Comparison of ENCODE assay signal across 10 mouse cellular contexts in the genomic region with DNA sequence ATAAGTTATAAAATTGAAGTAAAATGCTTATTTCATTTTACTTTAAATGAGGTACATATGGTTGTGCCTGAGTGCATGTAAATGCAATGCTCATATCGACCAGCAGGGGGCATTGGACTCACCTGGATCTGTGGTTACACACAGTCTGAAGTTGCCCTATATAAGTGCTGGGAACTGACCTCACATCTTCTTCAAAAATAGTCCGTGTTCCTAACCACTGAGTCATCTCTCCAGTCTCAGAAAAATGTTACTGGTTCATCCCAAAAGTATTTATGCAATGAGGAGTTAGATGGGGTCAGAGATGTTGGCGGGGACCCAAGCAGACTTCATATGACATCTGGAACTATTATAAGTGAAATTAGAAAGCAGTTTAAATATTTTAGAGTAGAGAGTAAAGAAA. TPM values are rescaled to one million over a fixed set of nuclear protein-coding genes. Genes with fewer than 3 reads are reported as not detected.
DNase-seq lines count a peak whose midpoint lies in the region; ATAC-seq and TF ChIP-seq lines count a peak whose summit lies in the region.
"Had no signal": no experiment of that assay in that cellular context is flagged by ENCODE, and none has a peak within 500 bp of the region (broad histone marks: within the 10 kb centered on the region; RNA-seq: fewer than 3 reads in every experiment).

No protein-coding gene starts in this region.

- ATAC-seq in liver, embryonic 12.5 days: no peak
- no peak for ATAC-seq in stomach, postnatal 0 days (ENCODE audit: low FRiP score, low TSS enrichment)
- ATAC-seq in cerebellum, adult (ENCODE audit: insufficient number of reproducible peaks, low FRiP score, low TSS enrichment): no peak

- WGBS in liver, embryonic 12.5 days (ENCODE audit: insufficient replicate concordance): 34% methylated on average over 3 of the region's 3 CpGs
- WGBS in stomach, postnatal 0 days: 29% methylated on average over 3 of the region's 3 CpGs

- no peak overlapping the region for H3K4me3 ChIP-seq in liver, embryonic 12.5 days
- H3K4me3 ChIP-seq in stomach, postnatal 0 days (ENCODE audit: low read depth, low read length): no peak overlapping the region
- H3K4me3 ChIP-seq: embryonic facial prominence, embryonic 12.5 days; liver, embryonic 13.5 days had no signal

- TF ChIP-seq CTCF in stomach, postnatal 0 days (IDR thresholded peaks at IDR 0.05; ENCODE audit: low read depth): peak; percentile 66

- H3K4me2 ChIP-seq in liver, embryonic 12.5 days: no peak overlapping the region
- H3K4me2 ChIP-seq in stomach, postnatal 0 days (replicated peaks; ENCODE audit: low read depth): no peak overlapping the region
- H3K4me2 ChIP-seq: embryonic facial prominence, embryonic 12.5 days; liver, embryonic 13.5 days had no signal

- no peaks in the 10 kb centered on the region for H3K36me3 ChIP-seq in liver, embryonic 12.5 days
- no peaks in the 10 kb centered on the region for H3K36me3 ChIP-seq in stomach, postnatal 0 days (ENCODE audit: control insufficient read depth, insufficient read depth, low read length)
- H3K36me3 ChIP-seq: embryonic facial prominence, embryonic 12.5 days; liver, embryonic 13.5 days had no signal

- no peaks in the 10 kb centered on the region for H3K4me1 ChIP-seq in liver, embryonic 12.5 days
- H3K4me1 ChIP-seq in stomach, postnatal 0 days (replicated peaks; ENCODE audit: control insufficient read depth, insufficient read depth): no peaks in the 10 kb centered on the region
- H3K4me1 ChIP-seq: liver, embryonic 13.5 days had no signal

- H3K27ac ChIP-seq in liver, embryonic 12.5 days: no peak overlapping the region
- H3K27ac ChIP-seq in stomach, postnatal 0 days (replicated peaks): no peak overlapping the region
- H3K27ac ChIP-seq: embryonic facial prominence, embryonic 12.5 days; liver, embryonic 13.5 days had no signal

- TF ChIP-seq EP300 in stomach, postnatal 0 days (optimal IDR thresholded peaks at IDR 0.05): no peak

- no peaks in the 10 kb centered on the region for H3K27me3 ChIP-seq in liver, embryonic 12.5 days (replicated peaks)
- no peaks in the 10 kb centered on the region for H3K27me3 ChIP-seq in stomach, postnatal 0 days (ENCODE audit: control insufficient read depth, insufficient read depth, low read length)
- H3K27me3 ChIP-seq: embryonic facial prominence, embryonic 12.5 days; liver, embryonic 13.5 days had no signal

- no peaks in the 10 kb centered on the region for H3K9me3 ChIP-seq in liver, embryonic 12.5 days (replicated peaks)
- no peaks in the 10 kb centered on the region for H3K9me3 ChIP-seq in stomach, postnatal 0 days (ENCODE audit: control insufficient read depth, low read length)
- H3K9me3 ChIP-seq: embryonic facial prominence, embryonic 12.5 days; liver, embryonic 13.5 days had no signal

- H3K9ac ChIP-seq in liver, embryonic 12.5 days: no peak overlapping the region
- no peak overlapping the region for H3K9ac ChIP-seq in stomach, postnatal 0 days (ENCODE audit: low read length)
- H3K9ac ChIP-seq: embryonic facial prominence, embryonic 12.5 days; liver, embryonic 13.5 days had no signal

- peak; percentile 59 for DNase-seq in liver
- DNase-seq in T-cell, adult 2 months (ENCODE audit: low spot score): peak; percentile 48
- DNase-seq in kidney, postnatal 10 days: peak; percentile 70
- no peak for DNase-seq in stomach, postnatal 0 days (ENCODE audit: low spot score)
- no peak for DNase-seq in urinary bladder, postnatal 10 days (ENCODE audit: low spot score)
- no peak for DNase-seq in layer of hippocampus, postnatal 25 days (ENCODE audit: extremely low spot score in 1 of 2, low spot score in 1 of 2)
- DNase-seq: liver, embryonic 13.5 days had no signal

RNA-seq across cellular contexts. Expression of a gene that starts 25.4 kb away (rescaled TPM):
- polyA plus RNA-seq in liver, embryonic 12.5 days (2016; fragmentation: Nextera tagmentation; extraction: Ambion mirVana): 1.1 and 1.2 TPM in 2 replicates
- polyA plus RNA-seq in stomach, postnatal 0 days (2015; fragmentation: Nextera tagmentation; extraction: Ambion mirVana): 3.3 and 4.7 TPM in 2 replicates
- total RNA-seq in layer of hippocampus, postnatal 25 days (2021): 10 to 100 TPM; 12.3 TPM

Comparison
In these comparisons a context has a peak if more than half of its experiments do, and no peak if none do; other contexts are left out.
1. DNase-seq: peak in liver (single experiment), T-cell, adult 2 months (single experiment) and kidney, postnatal 10 days (single experiment); none in stomach, postnatal 0 days (single experiment), urinary bladder, postnatal 10 days (single experiment) and layer of hippocampus, postnatal 25 days (0 of 2).